Mouse (Mus musculus): Measurements from ENCODE around the gene Ppme1. TPM values are rescaled to one million over a fixed set of nuclear protein-coding genes. Genes with fewer than 3 reads are reported as not detected.

Gene Ppme1
- polyA plus RNA-seq (2012): 51.9 and 62.8 TPM in 2 replicates

GRCm38 (mm10) chr7:100371495-100372451, at the start of gene Ppme1, which contains the start of gene C2cd3:
Gene Ppme1 (minus strand): TSS chr7:100372307.
Gene C2cd3 (plus strand): TSS chr7:100372233.

DNA sequence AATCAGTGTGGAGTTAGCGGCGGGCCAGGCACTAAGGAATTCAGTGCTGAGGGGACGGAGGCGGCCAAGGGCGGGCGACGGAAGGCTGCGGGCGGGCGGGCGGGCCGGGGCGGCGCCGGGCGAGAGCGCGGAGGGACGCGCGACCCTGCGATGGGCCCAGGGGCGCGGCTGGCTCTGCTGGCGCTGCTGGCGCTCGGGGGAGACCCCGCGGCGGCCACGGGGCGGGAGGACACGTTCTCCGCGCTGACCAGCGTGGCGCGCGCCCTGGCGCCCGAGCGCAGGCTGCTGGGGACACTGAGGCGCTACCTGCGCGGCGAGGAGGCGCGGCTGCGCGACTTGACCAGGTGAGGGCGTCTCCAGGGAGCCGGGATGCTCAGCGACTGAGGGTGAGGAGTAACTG, 86.7 kb downstream of the Ppme1 start, which contains the start of gene P4ha3:
P4ha3 (plus strand) TSS at position 138 of the 400 bp plus-strand sequence.

Other genes with a start within 250 kb of the Ppme1 start
- gene Lipt2, start 213.0 kb downstream of the Ppme1 start, polyA plus RNA-seq (2012): 3.5 TPM in 2 replicates
- 0.20 TPM in 1 of 2 replicates, not detected in the other for gene Kcne3, start 195.8 kb downstream of the Ppme1 start, polyA plus RNA-seq (2012)
- 15.8 and 16.0 TPM in 2 replicates for gene Pgm2l1, start 144.9 kb downstream of the Ppme1 start, polyA plus RNA-seq (2012)
- gene P4ha3, start 86.8 kb downstream of the Ppme1 start, polyA plus RNA-seq (2012): 0.14 TPM in 1 of 2 replicates, not detected in the other
- 23.0 and 30.0 TPM in 2 replicates for gene C2cd3, start 74 bp downstream of the Ppme1 start, polyA plus RNA-seq (2012)
- gene Ucp3, start 100.7 kb upstream of the Ppme1 start, polyA plus RNA-seq (2012): 0.12 TPM in 1 of 2 replicates, not detected in the other
- gene Ucp2, start 121.0 kb upstream of the Ppme1 start, polyA plus RNA-seq (2012): 989 and 1,188 TPM in 2 replicates
- 0.75 TPM in 1 of 2 replicates, not detected in the other for gene Dnajb13, start 142.7 kb upstream of the Ppme1 start, polyA plus RNA-seq (2012)
- gene Coa4, start 164.8 kb upstream of the Ppme1 start, polyA plus RNA-seq (2012): 6.3 and 7.9 TPM in 2 replicates
- gene Rab6a, start 235.1 kb upstream of the Ppme1 start, polyA plus RNA-seq (2012): 22.5 and 24.7 TPM in 2 replicates
- gene Mrpl48, start 236.0 kb upstream of the Ppme1 start, polyA plus RNA-seq (2012): 3.3 and 3.5 TPM in 2 replicates

Measured in megakaryocyte-erythroid progenitor cell, adult 5 weeks (primary cell).